Mouse (Mus musculus) liver, embryonic 14.5 days (tissue): Measurements from ENCODE around the gene Atp6v1fnb. TPM values are rescaled to one million over a fixed set of nuclear protein-coding genes. Genes with fewer than 3 reads are reported as not detected.

Experiments used
- ATAC-seq: fragments of 200-750 bp; cut with Nextera tagmentation; 2 replicates; pipeline ENCODE4 v1.8.0; 2017; ENCODE audit warnings: moderate number of reproducible peaks, mild to moderate bottlenecking, moderate library complexity; ENCODE audit not compliant: insufficient read depth
- DNase-seq, 3 experiments: peaks; one replicate each; pipeline ENCODE4 v3.0.0-alpha.2; 2012 to 2013; ENCODE audit warnings: low read depth in 3 of 3, low spot score in 3 of 3
- H3K27ac ChIP-seq: fragments of 300-500 bp; sonication (generic); 2 replicates; pipeline ENCODE4 v1.5.1; 2014; ENCODE audit warnings: moderate library complexity, mild to moderate bottlenecking, control low read depth, inconsistent platforms
- H3K27me3 ChIP-seq: fragments of 300-500 bp; sonication (generic); 2 replicates; pipeline ENCODE4 v1.6.1; 2014; ENCODE audit warnings: mild to moderate bottlenecking, low read length, moderate library complexity; ENCODE audit not compliant: control insufficient read depth, insufficient read depth
- H3K36me3 ChIP-seq: fragments of 300-500 bp; sonication (generic); replicated peaks from 2 replicates; pipeline ENCODE4 v1.6.1; 2014; ENCODE audit warnings: low read depth; ENCODE audit not compliant: control insufficient read depth, insufficient read depth
- H3K4me1 ChIP-seq, 2 experiments: fragments of 200-500 bp in 1 of 2; fragments of 300-500 bp in 1 of 2; sonication (generic) in 1 of 2; replicated peaks; 2 replicates each; pipeline ENCODE4 v1.6.1; 2012 to 2014; ENCODE audit warnings: antibody characterized with exemption in 1 of 2, inconsistent platforms in 1 of 2, low read length in 1 of 2; ENCODE audit not compliant: control insufficient read depth in 2 of 2, insufficient read depth in 2 of 2
- H3K4me2 ChIP-seq: fragments of 300-500 bp; sonication (generic); 2 replicates; pipeline ENCODE4 v1.6.1; 2014; ENCODE audit warnings: low read depth, mild to moderate bottlenecking, control low read depth, moderate library complexity
- H3K4me3 ChIP-seq, 2 experiments: fragments of 200-500 bp in 1 of 2; fragments of 300-500 bp in 1 of 2; sonication (generic) in 1 of 2; 2 replicates each; pipeline ENCODE4 v1.5.1; 2012 to 2014; ENCODE audit warnings: low read depth in 2 of 2, low read length in 2 of 2, mild to moderate bottlenecking in 2 of 2, control low read depth in 1 of 2, inconsistent platforms in 1 of 2, moderate library complexity in 1 of 2; ENCODE audit not compliant: insufficient read depth in 1 of 2
- H3K9ac ChIP-seq: fragments of 300-500 bp; sonication (generic); replicated peaks from 2 replicates; pipeline ENCODE4 v1.6.1; 2014; ENCODE audit warnings: mild to moderate bottlenecking, control low read depth, moderate library complexity
- H3K9me3 ChIP-seq: fragments of 300-500 bp; sonication (generic); 2 replicates; pipeline ENCODE4 v1.6.1; 2016; ENCODE audit warnings: low read length, mixed read lengths; ENCODE audit not compliant: control insufficient read depth
- CTCF ChIP-seq: IDR thresholded peaks from 2 replicates; pipeline ENCODE4 v1.5.1; 2016; ENCODE audit warnings: antibody characterized with exemption, low read depth, control low read depth
- EP300 ChIP-seq: IDR thresholded peaks from 2 replicates; pipeline ENCODE4 v1.6.1; 2016; ENCODE audit warnings: antibody characterized with exemption, low read depth
- WGBS: fragments of 180-500 bp; shearing (Covaris S2); extraction: QIAGEN DNeasy Blood & Tissue Kit; methylation state at CpG from one replicate; pipeline ENCODE4 v1.1.7; 2014; ENCODE audit not compliant: insufficient replicate concordance; 5-methylcytosine and 5-hydroxymethylcytosine counted together
- polyA plus RNA-seq, 2 experiments: library from polyadenylated mRNA; depleted of rRNA in 1 of 2; stranded (reverse) in 1 of 2; unstranded in 1 of 2; fragments of >200 nt; fragmentation: Nextera tagmentation in 1 of 2; extraction: Ambion mirVana in 1 of 2; gene quantifications; 2 replicates each; pipeline versions ENCODE4 v1.2.1 to v1.2.3; 2012 to 2014

Atp6v1fnb gene
- polyA plus RNA-seq, 2 experiments: not detected

GRCm38 (mm10) chr6:29517139-29517538, 45.9 kb downstream of the Atp6v1fnb start:
- no peak for TF ChIP-seq EP300
- TF ChIP-seq CTCF: peak; percentile 92
- ATAC-seq (no peak), DNase-seq (peak; percentile 19 to 39 (median 35))
- H3K9me3 ChIP-seq: no peaks in the 10 kb centered on the region
- 6% methylated on average over 5 of the region's 5 CpGs for WGBS
- no peak overlapping the region for H3K27ac ChIP-seq
- H3K4me2 ChIP-seq: no peak overlapping the region
- no peak overlapping the region for H3K9ac ChIP-seq
- no peaks in the 10 kb centered on the region for H3K36me3 ChIP-seq
- no peaks in the 10 kb centered on the region for H3K27me3 ChIP-seq
- H3K4me1 ChIP-seq: peaks cover 0 to 4% of the 10 kb centered on the region in 2 experiments; a peak in 2 of 4 replicates
- H3K4me3 ChIP-seq: no peak overlapping the region

- peaks cover 27% of the 10 kb centered on the region for H3K27me3 ChIP-seq
- TF ChIP-seq EP300: no peak
- no peak for TF ChIP-seq CTCF
- no peak for DNase-seq
- H3K4me2 ChIP-seq: no peak overlapping the region
- H3K36me3 ChIP-seq: no peaks in the 10 kb centered on the region
- no peak for ATAC-seq
- WGBS: 55% methylated on average over 6 of the region's 6 CpGs
- no peak overlapping the region for H3K4me3 ChIP-seq
- no peak overlapping the region for H3K9ac ChIP-seq
- no peaks in the 10 kb centered on the region for H3K4me1 ChIP-seq
- no peak overlapping the region for H3K27ac ChIP-seq
- H3K9me3 ChIP-seq: no peaks in the 10 kb centered on the region
Measured at GRCm38 (mm10) chr6:29522626-29523300, 51.5 kb downstream of the Atp6v1fnb start.

Other genes starting within 250 kb of the Atp6v1fnb start
- 11.4 and 15.3 TPM in 2 replicates for gene Hilpda, start 198.9 kb upstream of the Atp6v1fnb start, polyA plus RNA-seq (2012; rRNA removed)
- 14.4 and 14.7 TPM in 2 replicates for gene Hilpda, start 198.9 kb upstream of the Atp6v1fnb start, polyA plus RNA-seq (2014; fragmentation: Nextera tagmentation; extraction: Ambion mirVana)
- gene Fam71f2, start 191.8 kb upstream of the Atp6v1fnb start, polyA plus RNA-seq (2012; rRNA removed): 0.17 and 0.23 TPM in 2 replicates
- not detected in 2 replicates for gene Fam71f2, start 191.8 kb upstream of the Atp6v1fnb start, polyA plus RNA-seq (2014; fragmentation: Nextera tagmentation; extraction: Ambion mirVana)
- not detected in 2 replicates for gene Fam71f1, start 152.3 kb upstream of the Atp6v1fnb start, polyA plus RNA-seq (2012; rRNA removed)
- not detected in 2 replicates for gene Fam71f1, start 152.3 kb upstream of the Atp6v1fnb start, polyA plus RNA-seq (2014; fragmentation: Nextera tagmentation; extraction: Ambion mirVana)
- 40.1 and 49.1 TPM in 2 replicates for gene Calu, start 123.4 kb upstream of the Atp6v1fnb start, polyA plus RNA-seq (2012; rRNA removed)
- 93.5 and 97.1 TPM in 2 replicates for gene Calu, start 123.4 kb upstream of the Atp6v1fnb start, polyA plus RNA-seq (2014; fragmentation: Nextera tagmentation; extraction: Ambion mirVana)
- gene Opn1sw, start 83.0 kb upstream of the Atp6v1fnb start, polyA plus RNA-seq (2012; rRNA removed): not detected in 2 replicates
- gene Opn1sw, start 83.0 kb upstream of the Atp6v1fnb start, polyA plus RNA-seq (2014; fragmentation: Nextera tagmentation; extraction: Ambion mirVana): 0.06 TPM in 1 of 2 replicates, not detected in the other
- gene Ccdc136, start 75.1 kb upstream of the Atp6v1fnb start, polyA plus RNA-seq (2012; rRNA removed): 0.17 and 0.37 TPM in 2 replicates
- 0.09 and 0.27 TPM in 2 replicates for gene Ccdc136, start 75.1 kb upstream of the Atp6v1fnb start, polyA plus RNA-seq (2014; fragmentation: Nextera tagmentation; extraction: Ambion mirVana)
- gene Flnc, start 38.2 kb upstream of the Atp6v1fnb start, polyA plus RNA-seq (2012; rRNA removed): 0.23 and 0.30 TPM in 2 replicates
- 0.14 and 0.33 TPM in 2 replicates for gene Flnc, start 38.2 kb upstream of the Atp6v1fnb start, polyA plus RNA-seq (2014; fragmentation: Nextera tagmentation; extraction: Ambion mirVana)
- 107 and 111 TPM in 2 replicates for gene Atp6v1f, start 3.7 kb upstream of the Atp6v1fnb start, polyA plus RNA-seq (2012; rRNA removed)
- gene Atp6v1f, start 3.7 kb upstream of the Atp6v1fnb start, polyA plus RNA-seq (2014; fragmentation: Nextera tagmentation; extraction: Ambion mirVana): 137 and 139 TPM in 2 replicates
- 2.0 and 2.6 TPM in 2 replicates for gene Kcp, start 36.5 kb downstream of the Atp6v1fnb start, polyA plus RNA-seq (2012; rRNA removed)
- gene Kcp, start 36.5 kb downstream of the Atp6v1fnb start, polyA plus RNA-seq (2014; fragmentation: Nextera tagmentation; extraction: Ambion mirVana): 0.67 and 1.2 TPM in 2 replicates
- 5.7 and 6.4 TPM in 2 replicates for gene Irf5, start 55.2 kb downstream of the Atp6v1fnb start, polyA plus RNA-seq (2012; rRNA removed)
- 5.5 and 6.8 TPM in 2 replicates for gene Irf5, start 55.2 kb downstream of the Atp6v1fnb start, polyA plus RNA-seq (2014; fragmentation: Nextera tagmentation; extraction: Ambion mirVana)
- 20.6 and 27.8 TPM in 2 replicates for gene Tnpo3, start 138.4 kb downstream of the Atp6v1fnb start, polyA plus RNA-seq (2012; rRNA removed)
- gene Tnpo3, start 138.4 kb downstream of the Atp6v1fnb start, polyA plus RNA-seq (2014; fragmentation: Nextera tagmentation; extraction: Ambion mirVana): 30.5 and 36.4 TPM in 2 replicates
- gene Tspan33, start 222.8 kb downstream of the Atp6v1fnb start, polyA plus RNA-seq (2012; rRNA removed): 97.2 and 108 TPM in 2 replicates
- 76.1 and 96.6 TPM in 2 replicates for gene Tspan33, start 222.8 kb downstream of the Atp6v1fnb start, polyA plus RNA-seq (2014; fragmentation: Nextera tagmentation; extraction: Ambion mirVana)